Mouse (Mus musculus) limb, embryonic 13.5 days (tissue): ENCODE measurements around the gene Ugp2. TPM values are rescaled to one million over a fixed set of nuclear protein-coding genes. Genes with fewer than 3 reads are reported as not detected.
"Not testable (repeated sequence)": the region's sequence is repeated elsewhere in the genome, so short reads cannot be mapped to it uniquely, and the experiment has no call there.

Experiments
- ATAC-seq: fragments of 200-750 bp; cut with Nextera tagmentation; 2 replicates; pipeline ENCODE4 v1.8.0; 2017; ENCODE audit warnings: low read depth, moderate number of reproducible peaks, moderate TSS enrichment; ENCODE audit not compliant: low FRiP score
- H3K27ac ChIP-seq: fragments of 300-500 bp; sonication (generic); 2 replicates; pipeline ENCODE4 v1.5.1; 2015; ENCODE audit warnings: inconsistent platforms, mild to moderate bottlenecking, moderate library complexity
- H3K27me3 ChIP-seq: fragments of 300-500 bp; sonication (generic); 2 replicates; pipeline ENCODE4 v1.6.1; 2015; ENCODE audit warnings: mild to moderate bottlenecking, inconsistent platforms
- H3K36me3 ChIP-seq: fragments of 300-500 bp; sonication (generic); 2 replicates; pipeline ENCODE4 v1.6.1; 2015; ENCODE audit warnings: inconsistent platforms, mild to moderate bottlenecking, moderate library complexity
- H3K4me1 ChIP-seq: fragments of 300-500 bp; sonication (generic); 2 replicates; pipeline ENCODE4 v1.6.1; 2015; ENCODE audit warnings: inconsistent platforms
- H3K4me2 ChIP-seq: fragments of 300-500 bp; sonication (generic); replicated peaks from 2 replicates; pipeline ENCODE4 v1.6.1; 2015; ENCODE audit warnings: inconsistent platforms, mild to moderate bottlenecking, moderate library complexity
- H3K4me3 ChIP-seq: fragments of 300-500 bp; sonication (generic); 2 replicates; pipeline ENCODE4 v1.5.1; 2015; ENCODE audit warnings: moderate library complexity, mild to moderate bottlenecking, inconsistent platforms
- H3K9ac ChIP-seq: fragments of 300-500 bp; sonication (generic); 2 replicates; pipeline ENCODE4 v1.6.1; 2015; ENCODE audit warnings: mild to moderate bottlenecking, inconsistent platforms
- H3K9me3 ChIP-seq: fragments of 300-500 bp; sonication (generic); 2 replicates; pipeline ENCODE4 v1.6.1; 2016; ENCODE audit warnings: inconsistent platforms
- WGBS: fragments of 180-500 bp; shearing (Covaris S2); methylation state at CpG from one replicate; pipeline ENCODE4 v1.1.7; 2015; 5-methylcytosine and 5-hydroxymethylcytosine counted together
- polyA plus RNA-seq: library from polyadenylated mRNA; unstranded; fragments of >200 nt; fragmentation: Nextera tagmentation; extraction: Ambion mirVana; gene quantifications from 2 replicates; pipeline ENCODE4 v1.2.1, GENCODE M21; 2015

Ugp2 gene
- polyA plus RNA-seq, 1 experiment from 2014 or later, result 109 TPM

GRCm38 (mm10) chr11:21326770-21327169 is 44.2 kb downstream of the Ugp2 start:
- H3K4me1 ChIP-seq, result no peaks in the 10 kb centered on the region
- no peak overlapping the region for H3K4me2 ChIP-seq
- no peak overlapping the region for H3K9ac ChIP-seq
- H3K4me3 ChIP-seq, result no peak overlapping the region
- no peaks in the 10 kb centered on the region for H3K27me3 ChIP-seq
- H3K9me3 ChIP-seq, result no peaks in the 10 kb centered on the region
- WGBS, result 70% methylated on average over 2 of the region's 2 CpGs
- no peak for ATAC-seq
- no peak overlapping the region for H3K27ac ChIP-seq
- H3K36me3 ChIP-seq, result peaks cover 72% of the 10 kb centered on the region

DNA sequence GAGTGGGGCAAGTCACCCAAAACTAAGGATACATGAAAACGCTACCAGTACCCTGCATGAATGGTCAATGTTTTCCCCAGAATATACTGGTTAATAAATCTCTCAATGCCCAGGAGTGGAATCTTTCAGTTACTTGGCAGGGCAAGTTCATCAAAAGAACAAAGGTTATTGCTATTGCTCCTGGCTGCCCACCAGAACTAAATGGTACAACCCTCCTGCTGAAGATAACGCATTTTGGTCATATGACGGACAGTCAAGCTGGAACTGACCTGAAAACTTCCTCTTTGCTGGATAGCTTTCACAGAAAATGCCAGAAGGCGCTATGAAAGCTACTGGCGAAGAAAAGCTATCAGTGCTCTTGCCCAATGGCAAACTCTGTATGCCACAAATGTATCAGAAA is 45.2 kb downstream of the Ugp2 start:
- 95% methylated on average over 5 of the region's 5 CpGs for WGBS
- no peaks in the 10 kb centered on the region for H3K27me3 ChIP-seq
- no peaks in the 10 kb centered on the region for H3K4me1 ChIP-seq
- H3K4me2 ChIP-seq, result no peak overlapping the region
- H3K27ac ChIP-seq, result no peak overlapping the region
- H3K9ac ChIP-seq, result no peak overlapping the region
- no peaks in the 10 kb centered on the region for H3K9me3 ChIP-seq
- H3K4me3 ChIP-seq, result no peak overlapping the region
- peaks cover 72% of the 10 kb centered on the region for H3K36me3 ChIP-seq
- no peak for ATAC-seq

DNA sequence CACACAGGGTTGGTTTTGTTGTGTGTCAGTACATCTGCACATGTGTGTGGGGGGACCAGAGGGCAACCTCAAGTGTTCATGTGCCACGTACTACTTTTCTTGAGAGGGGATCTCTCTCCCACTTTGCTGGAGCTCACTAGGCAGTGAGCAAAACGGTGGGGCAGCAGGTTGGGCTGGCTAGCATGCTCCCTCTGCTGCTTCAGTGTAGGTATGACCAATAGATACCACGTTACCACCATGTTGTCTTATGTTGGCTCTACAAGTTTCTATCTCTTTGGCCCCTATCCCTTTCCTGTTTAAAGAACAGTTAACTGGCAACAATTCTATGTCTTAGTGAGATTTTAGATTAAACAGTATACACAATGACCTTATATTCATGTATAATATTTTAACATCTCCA is 48.7 kb downstream of the Ugp2 start:
- Histone ChIP-seq H3K4me2 (no peak overlapping the region), H3K27ac (no peak overlapping the region), H3K4me3 (no peak overlapping the region), H3K36me3 (peaks cover 52% of the 10 kb centered on the region), H3K9ac (no peak overlapping the region), H3K4me1 (peaks cover 3% of the 10 kb centered on the region; the same call in 1 of the 2 replicates), H3K9me3 (no peaks in the 10 kb centered on the region), H3K27me3 (no peaks in the 10 kb centered on the region)
- 92% methylated on average over 3 of the region's 3 CpGs for WGBS
- ATAC-seq, result no peak

DNA sequence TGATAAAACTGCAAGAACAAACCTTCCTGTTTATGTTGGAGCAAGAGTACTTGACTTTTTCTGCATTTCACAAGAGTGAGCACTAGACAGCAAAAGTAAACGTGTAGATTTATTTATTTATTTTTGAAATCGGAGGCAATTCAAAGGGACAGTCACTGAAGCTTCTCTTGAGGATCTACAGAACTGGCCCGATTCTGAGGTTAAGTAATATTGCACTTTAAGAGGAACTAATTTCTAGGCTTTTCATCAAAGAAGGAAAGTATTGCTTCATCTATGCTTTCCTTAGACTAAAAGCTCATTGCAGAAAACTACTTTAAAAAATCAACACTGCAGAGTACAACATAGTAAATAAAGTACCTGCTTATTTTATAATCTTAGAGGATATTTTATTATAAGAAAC is 49.4 kb downstream of the Ugp2 start:
- no peak overlapping the region for H3K27ac ChIP-seq
- no peaks in the 10 kb centered on the region for H3K9me3 ChIP-seq
- H3K4me1 ChIP-seq, result peaks cover 3% of the 10 kb centered on the region; the same call in 1 of the 2 replicates
- no peak overlapping the region for H3K4me2 ChIP-seq
- H3K27me3 ChIP-seq, result no peaks in the 10 kb centered on the region
- peaks cover 46% of the 10 kb centered on the region for H3K36me3 ChIP-seq
- ATAC-seq, result no peak
- 80% methylated on average over 3 of the region's 3 CpGs for WGBS
- H3K4me3 ChIP-seq, result no peak overlapping the region
- H3K9ac ChIP-seq, result no peak overlapping the region

DNA sequence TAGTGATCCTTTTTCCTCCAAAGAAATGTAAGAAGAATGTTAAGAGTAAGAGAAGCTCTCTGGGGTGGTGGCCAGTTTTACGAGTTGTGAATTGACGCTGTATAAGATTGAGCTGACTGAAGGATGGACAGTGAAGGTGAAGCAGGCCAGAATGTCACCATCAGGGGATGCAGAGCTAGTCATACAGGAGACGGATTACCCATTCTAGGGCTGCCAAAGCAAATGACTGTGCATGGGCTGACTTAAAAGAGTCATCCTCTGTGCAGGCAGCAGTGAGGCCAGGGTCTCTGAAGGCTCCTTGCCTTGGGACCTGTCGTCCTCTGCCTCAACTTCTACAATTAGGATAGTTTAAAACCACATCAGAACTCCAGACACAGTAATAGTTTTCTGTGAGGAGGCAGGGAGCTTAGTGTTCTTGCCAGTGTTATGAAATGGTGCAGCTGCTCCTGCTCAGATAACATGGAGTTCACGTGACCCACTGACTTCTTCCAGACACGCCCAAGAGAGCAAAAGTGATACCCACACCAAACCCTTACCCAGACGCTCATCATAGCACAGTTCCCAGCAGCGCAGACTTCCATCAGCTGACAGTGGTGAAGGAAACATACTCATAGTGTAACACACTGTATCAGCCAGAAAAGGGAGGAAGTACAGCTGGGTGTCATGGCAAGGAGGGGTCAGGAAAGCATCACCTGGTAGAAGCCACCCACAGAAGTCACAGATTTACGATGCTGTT is 56.9 kb downstream of the Ugp2 start:
- Histone ChIP-seq H3K27me3 (no peaks in the 10 kb centered on the region), H3K27ac (no peak overlapping the region), H3K9me3 (no peaks in the 10 kb centered on the region), H3K4me1 (no peaks in the 10 kb centered on the region), H3K4me3 (no peak overlapping the region), H3K4me2 (no peak overlapping the region), H3K9ac (no peak overlapping the region), H3K36me3 (peaks cover 54% of the 10 kb centered on the region)
- 86% methylated on average over 9 of the region's 9 CpGs for WGBS
- 0 out of 2 replicates have a peak, but pooled peaks have one; percentile 40 for ATAC-seq

DNA sequence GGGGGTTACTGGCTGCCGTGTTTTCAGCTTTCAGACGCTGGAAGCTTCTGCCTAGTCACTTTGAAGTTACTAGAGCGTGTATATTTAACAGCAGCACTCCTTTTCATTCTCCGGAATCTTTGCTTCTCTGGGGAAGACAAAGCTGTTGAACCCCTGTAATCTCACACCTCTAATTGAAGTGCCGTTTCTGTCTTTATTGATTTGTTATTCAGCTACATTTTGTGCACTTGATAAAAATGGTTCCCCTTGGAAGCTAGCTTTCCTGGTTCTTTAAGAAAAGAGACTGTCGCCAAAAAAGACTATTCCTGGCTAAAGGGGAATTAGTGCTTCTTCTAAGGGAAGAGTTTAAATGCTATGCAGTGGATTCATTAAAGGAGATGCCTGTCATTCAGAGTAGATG is 61.5 kb downstream of the Ugp2 start:
- Histone ChIP-seq H3K36me3 (peaks cover 52% of the 10 kb centered on the region), H3K27me3 (no peaks in the 10 kb centered on the region), H3K9ac (no peak overlapping the region), H3K4me3 (no peak overlapping the region), H3K9me3 (no peaks in the 10 kb centered on the region), H3K27ac (no peak overlapping the region), H3K4me2 (no peak overlapping the region), H3K4me1 (no peaks in the 10 kb centered on the region)
- WGBS, result 72% methylated on average over 6 of the region's 6 CpGs
- no peak for ATAC-seq

GRCm38 (mm10) chr11:21308119-21308518 is 62.9 kb downstream of the Ugp2 start:
- Histone ChIP-seq H3K4me2 (no peak overlapping the region), H3K4me1 (no peaks in the 10 kb centered on the region), H3K9me3 (no peaks in the 10 kb centered on the region), H3K27ac (no peak overlapping the region), H3K4me3 (no peak overlapping the region), H3K36me3 (peaks cover 47% of the 10 kb centered on the region), H3K27me3 (no peaks in the 10 kb centered on the region), H3K9ac (no peak overlapping the region)
- 87% methylated on average over 5 of the region's 5 CpGs for WGBS
- no peak for ATAC-seq

GRCm38 (mm10) chr11:21307078-21307668 is 63.8 kb downstream of the Ugp2 start:
- H3K36me3 ChIP-seq, result peaks cover 42% of the 10 kb centered on the region
- WGBS, result 88% methylated on average over 5 of the region's 5 CpGs
- ATAC-seq, result no peak
- no peaks in the 10 kb centered on the region for H3K27me3 ChIP-seq
- H3K9ac ChIP-seq, result no peak overlapping the region
- H3K9me3 ChIP-seq, result no peaks in the 10 kb centered on the region
- H3K4me1 ChIP-seq, result no peaks in the 10 kb centered on the region
- H3K27ac ChIP-seq, result no peak overlapping the region
- H3K4me3 ChIP-seq, result no peak overlapping the region
- no peak overlapping the region for H3K4me2 ChIP-seq

GRCm38 (mm10) chr11:21303619-21304018 is 67.4 kb downstream of the Ugp2 start:
- no peaks in the 10 kb centered on the region for H3K4me1 ChIP-seq
- H3K9ac ChIP-seq, result no peak overlapping the region
- no peak overlapping the region for H3K4me3 ChIP-seq
- 69% methylated on average over 3 of the region's 3 CpGs for WGBS
- H3K4me2 ChIP-seq, result no peak overlapping the region
- H3K27me3 ChIP-seq, result no peaks in the 10 kb centered on the region
- no peak for ATAC-seq
- H3K9me3 ChIP-seq, result no peaks in the 10 kb centered on the region
- no peak overlapping the region for H3K27ac ChIP-seq
- peaks cover 51% of the 10 kb centered on the region for H3K36me3 ChIP-seq

- Histone ChIP-seq H3K27me3 (no peaks in the 10 kb centered on the region), H3K27ac (no peak overlapping the region), H3K4me2 (no peak overlapping the region), H3K9ac (no peak overlapping the region), H3K9me3 (no peaks in the 10 kb centered on the region), H3K4me3 (no peak overlapping the region), H3K4me1 (no peaks in the 10 kb centered on the region), H3K36me3 (peaks cover 30% of the 10 kb centered on the region)
- ATAC-seq, result no peak
- WGBS, result 94% methylated on average over 5 of the region's 5 CpGs
These were observed 75.5 kb downstream of the Ugp2 start for GRCm38 (mm10) chr11:21295486-21295885.

- not testable (repeated sequence) for H3K9me3 ChIP-seq, H3K27me3 ChIP-seq, H3K9ac ChIP-seq, H3K4me1 ChIP-seq, ATAC-seq, H3K4me2 ChIP-seq, H3K27ac ChIP-seq, H3K4me3 ChIP-seq
- WGBS, result 94% methylated on average over 2 of the region's 2 CpGs
- peaks cover 18% of the 10 kb centered on the region for H3K36me3 ChIP-seq
These were observed 82.8 kb downstream of the Ugp2 start for GRCm38 (mm10) chr11:21288153-21288552.

DNA sequence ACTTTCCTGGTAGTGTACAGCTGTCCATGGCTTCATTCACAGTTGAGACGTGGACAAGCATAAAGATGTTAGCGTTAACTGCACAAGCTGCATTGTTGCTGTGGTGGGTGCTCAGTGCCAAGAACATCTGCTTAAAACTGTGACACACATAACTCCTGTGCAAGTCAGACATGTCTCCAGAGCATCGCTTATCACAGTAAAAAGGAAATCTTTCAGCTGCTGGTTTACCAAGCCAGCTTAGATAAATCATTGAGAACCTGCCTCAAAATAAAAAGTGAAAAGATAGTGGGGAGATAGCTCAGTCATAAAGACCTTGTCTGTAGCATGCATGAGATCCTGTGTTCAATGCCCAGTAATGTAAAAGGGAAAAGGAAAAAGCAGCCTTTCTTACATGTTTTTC is 84.6 kb downstream of the Ugp2 start:
- H3K4me1 ChIP-seq, result no peaks in the 10 kb centered on the region
- H3K4me2 ChIP-seq, result no peak overlapping the region
- H3K27me3 ChIP-seq, result no peaks in the 10 kb centered on the region
- no peak overlapping the region for H3K4me3 ChIP-seq
- no peaks in the 10 kb centered on the region for H3K9me3 ChIP-seq
- peaks cover 15% of the 10 kb centered on the region for H3K36me3 ChIP-seq
- no peak overlapping the region for H3K9ac ChIP-seq
- H3K27ac ChIP-seq, result no peak overlapping the region
- 83% methylated on average over 3 of the region's 3 CpGs for WGBS
- ATAC-seq, result no peak

DNA sequence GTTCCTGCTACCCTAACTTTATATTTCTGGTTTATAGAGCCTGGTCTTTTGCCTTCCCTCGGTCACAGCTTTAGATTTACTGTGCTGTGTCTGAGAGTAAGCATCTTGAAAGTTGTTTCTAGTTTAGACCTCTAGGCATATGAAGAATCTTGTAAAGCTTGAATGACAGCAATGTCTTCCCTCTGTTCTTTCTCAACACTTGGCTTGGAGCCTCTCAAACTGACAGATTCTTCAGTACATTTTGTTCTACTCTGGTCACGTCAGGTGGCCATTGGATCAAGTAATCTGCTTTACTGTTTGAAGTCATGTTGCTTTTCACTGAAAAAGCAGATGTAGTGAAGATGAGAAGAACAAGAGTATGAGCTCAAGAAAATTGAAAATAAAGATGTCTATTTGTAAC is 94.8 kb downstream of the Ugp2 start:
- no peak overlapping the region for H3K9ac ChIP-seq
- H3K27ac ChIP-seq, result no peak overlapping the region
- no peak for ATAC-seq
- H3K9me3 ChIP-seq, result no peaks in the 10 kb centered on the region
- H3K4me2 ChIP-seq, result no peak overlapping the region
- WGBS, result 78% methylated on average over 2 of the region's 2 CpGs
- no peaks in the 10 kb centered on the region for H3K27me3 ChIP-seq
- peaks cover 27% of the 10 kb centered on the region for H3K36me3 ChIP-seq
- H3K4me1 ChIP-seq, result no peaks in the 10 kb centered on the region
- no peak overlapping the region for H3K4me3 ChIP-seq
